Mouse (Mus musculus): ENCODE measurements around the gene Vti1a.

Vti1a gene

DNA sequence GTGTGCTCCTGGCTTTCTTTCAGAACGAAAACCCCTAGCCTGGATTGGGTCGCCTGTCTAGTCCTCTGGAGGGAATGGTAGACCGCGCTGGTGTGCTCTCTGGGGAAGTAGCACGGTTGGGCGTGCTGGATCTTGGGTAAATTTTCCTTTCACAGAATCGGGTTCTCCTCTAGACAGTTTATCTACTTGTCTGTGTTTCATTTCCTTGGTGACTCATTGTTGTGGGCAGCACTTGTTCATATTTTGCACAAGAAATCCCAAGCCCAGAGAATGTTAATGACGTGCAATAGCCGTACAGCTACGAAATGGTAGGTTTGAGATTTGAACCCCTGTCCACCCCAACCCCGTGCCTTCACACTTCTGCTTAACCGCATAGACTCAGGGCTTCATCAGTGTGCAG is 145.9 kb downstream of the Vti1a start:
- DNase-seq (ENCODE audit: low read depth) = no peak

DNA sequence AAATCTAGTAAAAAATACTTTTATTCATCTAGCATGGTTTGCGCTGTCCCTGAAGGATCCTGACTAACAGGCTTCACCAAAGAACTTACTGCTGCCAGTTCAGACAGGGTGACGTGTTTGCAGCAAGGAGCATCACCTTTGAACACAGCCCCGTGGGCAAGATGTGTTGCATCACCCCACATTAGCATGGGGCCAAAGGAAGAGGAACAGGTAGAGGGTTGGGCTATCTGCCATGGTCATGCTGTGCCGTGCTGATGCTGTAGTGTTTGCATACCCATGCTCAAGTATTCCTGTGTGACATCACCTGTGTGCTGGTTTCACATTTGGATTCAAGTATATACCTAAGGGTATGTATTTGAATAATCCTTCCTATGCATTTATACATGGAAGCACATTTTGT is 147.6 kb downstream of the Vti1a start:
- DNase-seq (ENCODE audit: low read depth) = no peak

DNA sequence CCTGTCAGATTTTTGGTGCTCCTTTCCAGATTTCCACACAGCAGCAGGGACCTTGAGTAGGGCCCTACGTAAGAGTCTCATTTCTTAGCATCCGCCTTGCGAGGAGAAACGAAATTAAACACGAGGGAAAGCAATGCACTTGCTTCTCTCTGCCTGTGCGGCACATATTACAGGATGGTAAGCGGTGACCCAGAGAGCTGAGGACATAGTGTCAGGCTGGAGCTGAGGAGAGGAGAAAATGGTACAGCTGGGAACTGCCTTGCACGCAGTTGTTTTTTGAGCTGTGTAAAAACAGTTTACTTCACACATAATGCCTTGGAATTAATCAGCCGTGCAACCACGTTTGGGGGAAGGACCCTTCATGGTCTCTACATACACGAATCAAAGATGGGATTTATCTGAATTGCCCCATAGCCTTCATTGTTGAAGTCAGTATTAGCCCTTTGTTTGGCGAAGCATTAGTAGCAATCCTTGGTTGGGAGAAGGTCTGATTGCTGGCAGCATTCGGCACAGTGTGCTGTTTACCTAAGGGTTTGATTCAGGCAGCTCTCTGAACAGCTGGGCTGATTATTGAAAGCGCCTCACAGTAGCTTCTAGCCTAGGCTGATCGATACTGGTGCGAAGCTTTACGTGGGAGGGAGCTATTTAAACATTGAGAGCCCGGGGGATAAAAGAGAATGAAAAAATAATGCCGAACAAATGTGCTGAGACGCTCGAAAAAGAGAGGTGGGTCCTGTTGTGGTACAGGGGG is 153.4 kb downstream of the Vti1a start:
- no peak for DNase-seq (ENCODE audit: low read depth)

DNA sequence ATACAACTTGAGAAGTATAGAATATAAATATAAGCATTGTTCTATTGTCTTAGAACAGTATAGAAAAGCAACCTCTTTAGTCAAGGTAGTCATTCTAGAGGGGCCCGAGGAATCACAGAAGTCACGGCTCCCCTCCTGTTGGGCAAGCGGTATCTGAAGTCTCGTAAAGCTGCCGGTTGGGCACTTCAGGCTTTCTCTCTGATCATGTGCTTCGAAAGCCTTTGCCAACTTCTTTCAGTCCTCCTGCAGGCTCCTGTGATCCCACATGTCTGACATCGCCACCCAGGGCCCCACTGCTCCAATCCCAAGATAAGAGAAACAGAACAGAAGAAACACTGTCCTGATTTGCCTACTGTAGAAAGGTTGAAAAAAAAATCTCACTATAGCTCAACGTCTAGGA is 156.5 kb downstream of the Vti1a start:
- no peak for DNase-seq (ENCODE audit: low read depth)

DNA sequence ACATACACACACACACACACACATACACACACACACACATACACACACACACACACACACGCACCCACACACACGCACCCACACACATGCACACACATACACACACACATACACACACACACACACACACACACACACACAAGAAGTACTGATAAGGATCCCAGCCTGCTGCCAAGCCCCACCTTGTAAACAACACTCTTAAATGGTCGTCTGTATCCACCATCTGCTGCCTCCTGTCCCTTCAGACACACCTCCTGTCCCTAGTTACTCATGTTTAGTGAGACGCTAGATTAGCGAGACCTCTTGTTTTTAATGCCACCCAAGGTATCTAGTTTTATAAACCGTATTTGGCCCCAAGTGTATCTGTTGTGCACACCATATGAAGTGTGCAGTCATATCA is 158.1 kb downstream of the Vti1a start:
- DNase-seq (ENCODE audit: low read depth) = no peak

DNA sequence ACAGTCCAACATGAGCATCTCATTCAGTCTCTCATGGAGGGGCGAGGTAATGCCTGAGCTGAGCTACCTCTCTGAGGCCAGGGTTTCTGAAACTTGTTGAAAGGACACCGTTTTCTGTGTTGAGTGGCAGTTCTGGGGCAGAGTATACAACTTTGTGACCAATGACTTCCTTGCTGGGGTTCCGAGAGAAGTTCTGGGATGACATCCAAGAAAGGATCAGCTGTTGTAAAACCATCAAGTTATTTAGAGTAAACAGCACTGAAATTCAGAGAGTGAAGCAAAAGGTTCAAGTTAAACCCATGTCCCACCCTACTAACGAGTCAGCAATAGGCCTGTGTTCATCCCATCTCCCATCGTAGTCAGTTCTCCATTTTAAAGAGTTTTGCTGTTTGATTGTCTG is 164.4 kb downstream of the Vti1a start:
- no peak for DNase-seq (ENCODE audit: low read depth)

DNA sequence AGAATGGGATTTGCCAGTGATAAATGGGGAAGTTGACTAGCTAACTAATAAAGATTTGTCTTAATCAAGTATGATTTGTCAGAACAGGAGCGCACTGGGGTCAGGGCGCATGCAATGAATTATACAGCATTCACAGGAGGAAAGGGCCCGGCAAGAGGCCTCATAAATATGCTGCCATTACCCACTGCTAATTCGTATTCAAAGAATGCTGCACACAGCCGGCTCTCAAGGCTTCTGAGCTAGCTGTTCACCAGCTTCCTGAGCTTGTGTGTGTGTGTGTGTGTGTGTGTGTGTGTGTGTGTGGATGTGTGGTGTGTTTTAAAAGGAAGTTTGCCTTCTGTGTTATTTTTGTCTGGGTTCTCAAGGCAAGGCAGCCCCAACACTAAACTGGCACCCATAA is 165.2 kb downstream of the Vti1a start:
- no peak for DNase-seq (ENCODE audit: low read depth)

DNA sequence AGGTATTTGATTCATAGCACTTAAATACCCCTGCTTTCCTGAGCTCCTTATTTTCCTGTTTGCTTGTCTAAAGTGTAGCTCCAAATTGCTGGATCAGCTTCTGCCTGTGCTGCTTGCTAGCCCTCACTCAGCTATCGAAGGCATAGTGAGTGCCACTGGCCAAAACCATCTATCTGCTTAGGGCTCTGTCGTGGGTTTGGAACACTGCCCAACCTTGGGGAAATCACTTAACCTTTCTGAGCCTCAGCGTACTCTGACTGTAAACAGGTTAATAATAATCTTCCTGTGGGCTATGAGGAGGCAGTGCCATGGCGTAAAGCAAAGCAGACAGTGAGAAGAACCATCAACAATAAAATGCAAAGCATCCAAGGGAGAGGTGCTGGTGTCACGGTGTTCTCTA is 167.4 kb downstream of the Vti1a start:
- DNase-seq (ENCODE audit: low read depth) = no peak

DNA sequence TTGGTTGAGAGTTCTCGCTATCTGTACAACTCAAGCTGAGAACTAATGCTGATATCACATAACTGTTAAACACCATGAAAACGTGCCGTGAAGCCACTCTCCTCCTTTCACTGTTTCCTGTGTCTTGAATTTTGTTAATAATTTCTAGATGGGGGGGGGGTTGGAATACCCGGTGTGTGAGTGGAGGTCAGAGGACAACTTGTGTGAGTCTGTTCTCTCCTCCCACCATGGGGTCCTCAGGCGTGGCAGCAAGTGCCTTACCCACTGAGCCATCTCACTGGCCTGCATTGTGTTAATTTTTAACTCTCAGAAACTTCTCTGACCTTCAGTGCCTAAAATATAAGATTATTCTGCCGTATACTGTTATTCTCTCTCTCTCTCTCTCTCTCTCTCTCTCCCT is 168.5 kb downstream of the Vti1a start:
- DNase-seq (ENCODE audit: low read depth) = no peak

DNA sequence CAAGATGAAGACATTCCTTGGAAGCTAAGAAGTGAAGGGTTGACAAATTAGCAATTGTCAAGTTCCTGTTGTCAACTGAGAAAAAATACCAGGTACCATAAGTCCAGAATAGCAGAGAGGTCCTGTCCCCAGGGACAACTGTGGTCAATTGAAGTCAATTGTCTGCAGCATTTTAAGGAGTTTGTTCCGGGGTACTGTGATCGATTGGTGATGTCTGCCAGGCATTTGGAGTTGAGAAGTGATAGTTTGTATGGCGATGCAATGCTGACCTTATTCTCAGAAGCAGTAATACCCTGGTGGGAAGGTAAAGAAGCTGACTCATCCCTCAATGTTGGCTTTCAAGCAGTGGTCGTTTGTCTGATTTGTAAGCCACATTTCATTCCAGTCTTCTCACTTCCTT is 170.4 kb downstream of the Vti1a start:
- DNase-seq (ENCODE audit: low read depth) = no peak

DNA sequence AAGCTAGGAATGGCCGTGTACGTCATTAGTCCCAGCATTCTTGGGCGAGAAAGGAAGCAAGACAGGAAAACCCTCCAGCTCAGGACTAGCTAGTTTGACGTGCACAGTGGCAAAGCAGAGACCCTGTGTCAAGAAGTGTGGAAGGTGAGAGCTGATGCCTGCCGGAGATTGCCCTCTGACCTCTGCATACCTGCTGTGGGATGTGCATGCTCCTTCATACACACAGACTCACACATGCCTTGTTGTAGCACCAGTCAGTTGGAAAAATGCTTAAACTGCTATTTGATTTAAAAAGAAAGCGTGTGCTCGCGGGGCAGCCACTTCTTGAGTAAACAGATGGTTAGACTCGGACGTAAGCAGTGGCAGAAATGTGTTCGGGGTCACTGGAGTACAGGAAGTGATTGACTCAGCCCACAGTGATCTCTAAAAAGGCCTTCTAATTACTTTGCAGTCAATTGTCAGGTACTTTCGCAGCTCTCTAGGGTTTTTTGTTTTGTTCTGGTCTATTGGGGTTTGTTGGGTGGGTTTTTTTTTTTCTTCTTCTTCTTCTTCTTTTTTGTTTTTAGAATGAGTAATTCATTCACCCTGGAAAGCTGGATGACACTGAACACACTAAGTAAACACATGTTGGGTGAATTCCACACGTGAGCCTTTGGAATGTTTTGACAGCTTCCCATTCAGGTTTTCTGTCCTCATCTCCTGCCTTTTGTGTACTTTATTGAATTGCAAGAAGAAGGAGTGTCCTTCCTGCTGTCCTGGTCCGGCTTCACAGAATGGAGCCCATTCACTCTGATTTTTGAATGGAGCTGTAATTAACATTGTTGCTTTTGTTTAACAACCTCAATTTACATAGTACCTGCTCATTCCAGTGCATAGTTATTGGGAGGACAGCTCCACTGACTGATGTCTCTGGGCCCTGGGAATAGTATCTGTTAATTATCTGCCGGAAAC is 175.3 kb downstream of the Vti1a start:
- no peak for DNase-seq (ENCODE audit: low read depth)

DNA sequence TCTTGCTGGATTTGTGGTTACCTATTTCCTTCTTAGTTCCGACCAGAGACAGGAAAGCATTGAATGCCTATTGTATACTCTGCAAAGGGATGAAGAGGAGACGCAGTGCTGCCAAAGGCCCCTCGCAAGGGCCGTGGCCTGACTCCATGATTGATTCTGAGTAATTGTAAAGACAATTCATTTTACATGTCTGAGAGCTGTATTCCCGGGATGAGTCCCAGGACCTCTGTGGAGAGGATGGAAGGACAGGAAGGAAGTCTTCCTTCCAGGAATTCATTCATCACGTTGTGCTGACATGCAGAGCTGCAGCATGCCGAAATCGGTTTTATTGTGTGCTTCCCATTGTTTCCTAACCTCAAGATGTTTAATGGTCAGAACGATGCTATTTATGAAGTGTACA is 180.2 kb downstream of the Vti1a start:
- DNase-seq (ENCODE audit: low read depth) = no peak

DNA sequence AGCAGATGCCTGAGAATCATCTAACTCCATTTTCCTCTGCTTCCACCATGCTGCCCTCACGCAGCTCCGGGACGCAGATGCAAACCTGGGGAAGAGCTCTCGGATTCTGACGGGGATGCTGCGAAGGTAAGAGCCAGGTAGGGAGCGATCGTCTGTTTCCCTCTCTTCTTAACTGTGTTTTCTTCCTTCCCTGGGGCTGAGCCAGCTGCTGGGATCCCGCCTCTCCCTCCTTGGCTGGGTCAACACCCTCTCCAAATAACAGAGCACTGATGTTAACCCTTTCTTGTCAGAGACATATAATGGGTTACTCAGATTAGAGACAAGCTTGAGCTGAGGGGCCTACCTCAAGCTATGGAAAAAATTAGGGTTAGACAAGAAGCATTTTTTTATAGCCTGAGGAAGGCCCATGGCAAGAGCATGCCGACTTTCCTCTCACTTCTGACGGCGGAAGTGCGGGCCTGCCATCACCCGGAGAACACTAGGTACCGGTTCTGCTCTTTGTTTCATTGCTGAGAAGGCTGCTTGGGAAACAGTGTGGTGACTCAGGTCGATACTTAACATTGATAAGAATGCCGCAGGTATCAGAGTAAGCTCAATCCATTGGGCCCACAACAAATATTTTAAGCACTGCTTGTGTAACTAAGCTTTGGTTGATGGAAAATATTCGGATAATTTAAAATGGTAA is 183.2 kb downstream of the Vti1a start:
- DNase-seq (ENCODE audit: low read depth) = no peak

DNA sequence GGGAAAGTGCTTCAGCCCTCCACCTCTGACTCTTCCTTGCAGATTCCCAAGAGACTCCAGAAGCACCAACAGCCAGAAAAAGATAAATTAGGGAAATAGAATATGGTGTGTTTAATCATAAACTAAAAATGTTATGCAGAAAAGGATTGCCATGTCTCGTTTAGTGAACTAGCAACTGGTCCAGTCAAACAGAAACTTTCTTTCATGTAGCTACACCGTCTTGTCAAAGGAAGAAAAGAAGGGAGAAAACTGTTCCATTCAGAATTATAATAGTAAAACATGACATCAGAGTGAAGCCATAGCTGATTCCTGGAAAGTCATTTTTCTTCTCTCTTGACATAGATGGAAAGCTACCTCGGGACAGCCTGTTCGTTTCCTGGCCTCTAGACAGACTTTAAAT is 185.9 kb downstream of the Vti1a start:
- no peak for DNase-seq (ENCODE audit: low read depth)

DNA sequence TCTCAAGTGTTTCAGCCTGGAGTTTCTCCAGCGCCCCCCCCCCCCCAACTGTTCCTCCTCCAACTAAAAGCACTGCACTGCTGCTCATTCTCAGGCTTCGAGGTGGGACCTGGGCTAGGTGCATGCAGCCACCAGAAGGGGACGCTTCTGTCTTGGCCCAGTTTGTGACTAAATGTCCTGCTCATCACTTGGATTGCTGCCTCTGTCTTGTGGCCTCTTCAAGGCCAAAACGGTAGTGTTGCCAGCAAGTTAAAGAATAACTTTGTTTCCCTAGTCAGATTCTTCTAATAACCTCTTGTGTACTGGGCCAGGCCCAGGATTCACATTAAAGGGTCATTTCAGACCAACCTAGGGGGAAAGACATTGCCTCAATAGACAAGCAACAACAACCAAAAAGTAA is 187.7 kb downstream of the Vti1a start:
- DNase-seq (ENCODE audit: low read depth) = no peak

DNA sequence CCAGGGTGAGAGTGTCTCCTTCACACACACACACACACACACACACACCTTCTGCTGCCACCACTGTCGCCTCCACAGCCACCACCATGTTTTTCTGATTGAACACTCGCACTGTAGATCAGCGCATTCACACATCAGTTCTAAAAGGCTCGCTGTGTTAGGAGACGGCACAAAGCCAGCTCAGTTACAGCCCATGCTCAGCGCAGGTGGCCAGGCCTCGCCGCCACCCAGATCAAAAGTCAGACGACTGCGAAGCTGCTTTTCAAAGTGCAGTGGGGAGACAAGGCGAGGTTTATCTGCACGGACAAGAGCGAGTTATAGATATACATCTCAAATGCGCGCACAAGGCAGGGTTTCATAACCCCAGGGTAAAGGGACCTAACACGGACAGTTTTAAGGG is 191.7 kb downstream of the Vti1a start:
- no peak for DNase-seq (ENCODE audit: low read depth)

DNA sequence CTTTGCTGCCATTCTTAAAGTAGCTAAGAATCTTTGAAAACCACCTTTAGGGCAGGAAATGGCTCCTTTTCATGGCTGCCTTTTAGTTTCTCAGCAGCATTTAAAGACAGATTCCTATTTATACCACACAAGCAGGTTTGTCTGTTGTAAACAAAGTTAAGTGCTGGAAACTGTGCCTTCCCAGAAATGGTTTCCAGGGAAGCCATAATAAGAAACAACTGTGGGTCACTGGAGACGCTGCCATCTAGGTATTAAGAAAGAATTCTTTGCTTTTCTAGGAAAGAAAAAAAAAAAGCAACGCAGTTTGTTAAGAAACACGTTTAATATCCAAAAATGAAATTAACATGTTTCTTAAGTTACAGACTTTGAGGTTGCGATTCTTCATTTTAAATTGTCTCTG is 192.1 kb downstream of the Vti1a start:
- no peak for DNase-seq (ENCODE audit: low read depth)

DNA sequence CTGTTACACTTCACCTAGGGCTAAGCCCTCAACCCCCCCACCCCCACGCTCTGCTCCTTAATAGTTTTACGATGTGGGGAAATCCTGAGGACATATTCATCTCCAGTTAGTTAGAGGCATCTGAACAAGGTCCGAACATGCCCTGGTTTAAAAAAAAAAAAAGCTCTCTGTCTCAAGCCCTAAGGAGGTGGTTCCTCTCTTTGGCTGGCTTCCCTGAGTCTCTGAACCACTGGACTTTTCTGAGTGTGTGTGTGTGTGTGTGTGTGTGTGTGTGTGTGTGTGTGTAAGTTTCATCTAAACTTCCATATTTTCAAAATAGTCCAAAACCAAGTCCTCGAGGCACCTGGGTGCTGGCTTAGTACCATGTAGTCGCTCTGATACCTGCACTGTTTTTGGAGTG is 192.9 kb downstream of the Vti1a start:
- no peak for DNase-seq (ENCODE audit: low read depth)

DNA sequence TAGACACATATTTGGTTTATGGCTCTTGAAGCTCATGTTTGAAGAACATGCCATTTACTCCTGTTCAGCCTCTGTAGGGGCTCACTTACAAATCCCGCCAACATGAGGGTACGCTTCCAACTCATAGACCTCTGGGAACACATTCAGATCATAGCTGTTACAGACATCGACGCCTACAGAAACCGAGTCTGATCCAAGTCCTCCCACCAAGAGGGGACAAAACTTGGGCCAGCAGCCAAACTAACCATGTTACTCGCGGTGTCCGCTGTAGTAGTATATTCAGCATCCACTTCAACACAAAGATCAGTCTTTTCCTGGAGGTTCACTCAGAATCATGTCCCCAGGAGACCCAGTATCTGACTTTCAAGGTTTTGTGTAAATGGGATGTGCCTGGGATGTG is 193.5 kb downstream of the Vti1a start:
- no peak for DNase-seq (ENCODE audit: low read depth)

DNA sequence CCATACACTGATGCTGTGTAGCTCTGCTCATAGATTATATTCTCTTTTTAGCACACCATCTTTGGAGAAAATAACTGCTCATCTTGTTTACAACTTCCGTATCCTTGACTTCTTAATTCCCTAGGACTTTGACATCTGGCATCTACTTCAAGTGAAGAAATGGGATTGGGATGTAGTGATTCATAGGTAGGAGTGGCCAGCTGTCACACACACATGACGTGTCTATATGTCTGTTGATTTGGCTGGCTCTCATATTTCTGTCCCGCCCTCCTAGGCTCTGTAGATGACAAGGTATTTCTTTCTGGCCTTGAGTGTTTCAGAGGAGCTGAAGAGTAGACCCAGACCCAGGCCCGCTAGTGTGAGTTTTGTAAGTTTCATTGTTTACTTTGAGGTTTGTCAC is 197.8 kb downstream of the Vti1a start:
- DNase-seq (ENCODE audit: low read depth) = no peak

DNA sequence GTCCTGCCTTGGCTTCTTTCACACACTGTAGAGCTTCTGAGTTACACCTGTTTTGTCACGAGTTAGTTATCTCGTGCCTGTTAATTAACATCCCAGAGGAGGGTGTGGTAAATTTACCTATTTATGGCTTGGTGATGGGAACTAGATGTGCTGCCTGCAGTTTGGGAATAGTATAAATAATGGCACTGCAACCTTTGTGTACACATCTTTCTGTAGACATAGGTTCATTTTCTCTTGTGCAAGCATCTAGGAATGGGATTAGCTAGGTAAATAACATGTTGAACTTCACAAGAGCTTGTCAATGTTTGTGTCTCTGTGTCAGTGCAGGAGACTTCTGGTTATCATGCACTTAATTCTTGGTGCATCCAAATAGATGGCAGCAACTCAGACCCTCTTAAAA is 204.1 kb downstream of the Vti1a start:
- no peak for DNase-seq (ENCODE audit: low read depth)

DNA sequence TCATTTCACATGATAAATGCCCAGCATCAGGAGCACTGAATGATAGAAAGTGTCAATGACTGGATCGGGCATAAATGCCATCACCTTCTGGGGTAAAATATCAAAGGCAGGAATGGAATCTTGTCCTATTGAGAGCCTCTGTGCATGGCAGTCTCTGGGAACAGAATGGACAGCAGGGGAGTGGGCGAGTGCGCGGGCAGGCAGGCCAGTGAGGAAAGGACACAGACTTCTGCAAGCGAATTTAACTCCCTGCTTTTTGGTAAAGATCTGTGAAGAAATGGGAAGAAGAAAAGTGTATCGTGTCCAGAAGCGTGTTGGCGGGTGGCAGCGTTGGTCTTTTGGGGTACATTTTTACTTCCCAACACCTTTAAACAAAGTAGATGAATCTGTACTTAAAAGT is 207.2 kb downstream of the Vti1a start:
- no peak for DNase-seq (ENCODE audit: low read depth)

DNA sequence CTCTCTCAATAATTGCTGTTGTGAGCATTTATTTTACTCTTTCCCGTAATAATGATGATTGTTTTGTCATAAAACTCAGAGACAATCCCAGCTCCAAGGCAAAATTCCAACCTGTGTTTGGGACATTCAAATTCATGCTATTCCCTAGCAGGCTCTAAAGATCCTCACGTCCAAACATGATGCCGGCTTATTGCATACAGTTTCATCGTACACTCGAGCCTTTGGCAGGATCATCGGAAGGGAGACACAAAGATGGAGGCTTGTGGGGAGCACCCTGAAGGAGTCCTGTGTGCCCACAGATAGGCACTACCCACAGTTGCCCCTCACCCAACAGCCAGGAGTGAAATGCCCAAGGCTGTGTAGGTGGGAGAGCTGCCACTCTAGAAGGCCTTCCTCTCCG is 208.3 kb downstream of the Vti1a start:
- DNase-seq (ENCODE audit: low read depth) = no peak
